Mouse (Mus musculus) kidney, adult 2 months (tissue): Measurements from ENCODE around the gene Cul1.

ENCODE experiments used
- CTCF ChIP-seq: fragments of 200-500 bp; conservative IDR thresholded peaks from 2 replicates; pipeline ENCODE4 v1.5.1; 2011; ENCODE audit warnings: low read depth, mild to moderate bottlenecking, control low read depth, low read length, moderate library complexity, mixed read lengths; ENCODE audit not compliant: insufficient read depth, insufficient read length
- POLR2A ChIP-seq: fragments of 200-500 bp; IDR thresholded peaks from one replicate; pipeline ENCODE4 v1.6.1; 2011; ENCODE audit warnings: low read depth, low read length, control low read depth

DNA sequence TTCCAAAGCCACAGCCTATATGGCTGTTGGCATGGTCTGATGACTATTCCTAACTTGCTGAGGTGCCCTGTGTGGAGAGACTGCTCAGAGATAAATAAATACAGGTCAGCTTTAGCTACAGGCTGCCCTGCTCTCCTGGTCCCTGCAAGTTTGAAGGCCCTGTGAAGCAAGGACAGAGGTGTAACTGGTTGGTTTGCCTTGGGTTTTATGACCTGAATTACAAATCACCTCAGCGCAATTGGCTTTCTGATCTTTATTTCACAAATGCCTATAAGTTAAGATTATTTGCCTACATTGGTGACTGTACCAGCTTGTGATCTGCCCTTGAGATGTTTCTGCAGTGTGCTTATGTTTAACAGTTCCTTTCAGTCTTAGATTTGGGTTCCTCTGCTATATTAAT is 28.8 kb downstream of the Cul1 start:
- TF ChIP-seq CTCF (no peak), POLR2A (no peak)
